Mouse (Mus musculus): ENCODE results near the gene Eif3l.

- TF ChIP-seq POLR2A (IDR thresholded peaks at IDR 0.05; ENCODE audit: insufficient read depth, low read depth, low read length): no peak
- no peak for TF ChIP-seq EP300 (IDR thresholded peaks at IDR 0.05; ENCODE audit: insufficient read depth, low read depth, low read length)
These were observed 47.6 kb downstream of the Eif3l start for GRCm38 (mm10) chr15:79122546-79122945.

Data from heart, adult 2 months (tissue).